Mouse (Mus musculus) thymus, adult 2 months (tissue): Measurements from ENCODE around the gene Adh7.

Experiments
- CTCF ChIP-seq: fragments of 200-500 bp; IDR thresholded peaks from 2 replicates; pipeline ENCODE4 v1.5.1; 2012; ENCODE audit warnings: mild to moderate bottlenecking, control low read depth, low read length, moderate library complexity, borderline replicate concordance; ENCODE audit not compliant: control insufficient read depth, poor library complexity, insufficient read depth; ENCODE audit errors: extremely low read depth
- POLR2A ChIP-seq: fragments of 200-500 bp; IDR thresholded peaks from 2 replicates; pipeline ENCODE4 v1.6.1; 2012; ENCODE audit warnings: mild to moderate bottlenecking, low read length, control low read depth, moderate library complexity; ENCODE audit not compliant: control insufficient read depth, poor library complexity, insufficient read depth; ENCODE audit errors: extremely low read depth

GRCm38 (mm10) chr3:138271297-138271696 is 53.7 kb downstream of the Adh7 start:
- no peak for TF ChIP-seq POLR2A
- no peak for TF ChIP-seq CTCF
